Mouse (Mus musculus) fibroblast of lung, adult 2 months (primary cell): ENCODE results near the gene Adgrg1.

ENCODE experiments used
- DNase-seq: peaks from one replicate; pipeline ENCODE4 v3.0.0-alpha.2; 2011; ENCODE audit warnings: low read depth

Gene Adgrg1

DNA sequence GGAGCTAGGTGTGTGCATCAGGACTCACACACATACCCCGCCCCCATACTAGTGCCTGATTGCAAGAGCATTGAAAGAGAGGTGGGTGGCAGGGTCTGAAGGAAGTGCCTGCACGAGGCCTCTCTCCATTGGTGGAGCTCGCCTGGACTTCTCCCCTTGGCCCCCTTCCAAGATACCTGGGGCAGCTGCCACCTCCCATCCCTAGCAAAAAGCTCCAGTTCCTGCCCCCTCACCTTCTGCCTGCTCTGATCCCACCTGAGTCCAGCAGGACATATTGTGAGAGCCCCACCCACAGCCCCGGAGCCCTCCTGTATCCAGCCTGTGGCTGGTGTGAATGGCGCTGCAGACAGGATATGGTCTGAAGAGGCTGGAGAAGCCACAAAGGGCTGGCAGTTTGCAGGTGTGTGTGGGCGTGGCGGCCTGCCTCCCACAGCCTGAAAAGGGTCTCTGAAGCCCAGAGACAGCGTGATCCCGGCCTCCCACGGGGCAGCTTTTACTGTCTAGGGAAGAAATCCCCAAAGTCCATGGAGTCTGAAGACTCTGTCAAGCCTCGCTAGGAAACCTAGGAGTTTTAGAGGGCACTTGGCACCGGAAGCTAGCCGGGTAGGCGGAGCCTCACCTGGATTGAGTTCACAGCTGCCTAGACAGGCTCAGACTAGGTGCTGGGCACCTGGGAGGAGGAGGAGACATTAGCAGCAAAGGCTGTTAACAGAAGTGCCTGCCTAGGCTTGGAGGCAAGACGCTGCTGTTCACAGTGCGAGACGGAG, 2.3 kb downstream of the Adgrg1 start:
- no peak for DNase-seq

DNA sequence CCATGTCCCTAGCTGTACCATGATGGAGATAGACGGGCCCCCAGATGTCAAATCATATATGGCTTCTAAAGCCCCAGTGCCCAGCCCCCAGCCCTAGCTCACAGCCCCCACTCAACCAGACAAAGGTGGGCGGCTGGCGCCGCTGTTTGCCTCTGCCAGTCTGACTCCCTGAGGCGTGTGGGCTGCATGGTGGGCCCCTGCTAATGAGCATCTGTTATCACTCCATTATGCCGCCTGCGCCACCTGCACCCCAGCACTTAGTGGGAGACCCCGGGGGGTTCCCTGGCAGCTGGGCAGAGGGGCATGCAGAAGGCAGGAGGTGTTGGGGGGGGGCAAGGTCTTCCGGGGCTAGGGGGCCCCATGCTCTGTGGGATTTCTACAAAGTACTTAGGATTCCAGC, 3.6 kb downstream of the Adgrg1 start:
- DNase-seq = no peak

DNA sequence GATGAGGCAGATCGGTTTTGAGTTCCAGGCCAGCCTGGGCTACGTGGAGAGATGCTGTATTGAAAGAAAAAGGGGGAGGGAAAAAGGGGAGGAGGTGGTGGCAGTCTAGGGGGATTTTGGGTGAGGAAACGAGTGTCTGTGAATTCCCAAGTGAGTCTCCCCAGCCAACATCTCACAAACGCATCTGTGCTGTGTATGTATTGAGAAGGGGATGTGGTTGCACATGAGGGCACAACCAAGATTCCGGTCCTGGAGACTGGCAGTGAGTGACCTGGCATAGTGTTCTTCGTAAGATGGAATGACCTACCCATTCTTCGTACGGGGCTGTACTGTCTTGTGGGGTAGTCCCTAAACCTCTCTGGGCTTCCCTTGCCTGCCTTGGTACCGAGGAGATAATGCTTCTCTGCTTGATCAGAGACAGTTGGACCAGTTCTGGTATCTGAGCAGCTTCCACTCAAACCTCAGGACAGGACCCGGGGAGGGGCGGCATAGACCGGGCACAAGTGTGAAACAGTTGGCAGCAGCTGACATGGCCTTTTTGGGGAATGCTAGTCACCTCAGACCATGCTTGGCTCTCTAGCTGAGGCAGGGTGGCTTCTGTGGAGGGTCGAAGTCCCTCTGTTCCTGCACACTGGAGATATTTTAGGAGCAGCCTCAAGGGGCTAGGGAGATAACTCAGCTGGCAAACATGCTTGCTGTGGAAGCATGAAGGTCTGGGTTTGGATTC, 4.2 kb downstream of the Adgrg1 start:
- no peak for DNase-seq

DNA sequence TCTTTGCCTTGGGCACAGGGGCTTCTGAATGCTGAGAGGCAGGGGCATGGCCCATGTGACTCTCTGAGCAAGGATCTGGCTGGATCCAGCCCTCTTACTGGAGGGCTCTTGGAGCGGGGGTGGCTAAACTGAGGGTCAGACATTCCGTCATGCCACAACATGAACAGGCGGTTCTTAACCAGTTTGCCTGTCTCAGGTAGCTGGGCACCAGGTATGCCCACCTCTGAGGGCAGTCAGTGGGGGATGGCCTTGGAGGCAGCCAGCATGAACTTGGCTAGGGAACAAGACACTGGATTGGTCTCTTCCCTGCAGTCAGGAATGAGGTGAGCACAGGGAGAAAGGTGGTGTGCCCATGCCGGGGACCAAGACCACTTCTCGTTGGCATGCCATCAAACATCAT, 5.6 kb downstream of the Adgrg1 start:
- DNase-seq = no peak

DNA sequence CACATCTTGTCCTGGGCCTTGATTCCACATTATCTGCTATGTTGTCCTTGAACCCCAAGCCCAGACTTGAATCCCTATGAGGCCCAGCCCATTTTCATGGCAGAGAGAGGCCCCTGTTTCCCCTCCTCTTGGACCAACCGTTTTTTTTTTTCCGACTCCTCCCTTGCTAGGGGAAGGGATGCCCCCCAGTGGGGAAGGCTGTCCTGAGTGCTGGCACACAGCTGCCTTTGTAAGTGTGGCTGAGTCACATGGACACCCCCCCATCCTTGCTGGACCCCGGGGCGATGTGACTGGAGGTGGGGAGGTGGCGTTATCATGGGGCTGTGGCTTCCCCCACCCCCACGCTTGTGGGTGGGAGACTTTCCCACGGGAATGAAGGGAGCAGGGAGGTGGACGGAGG, 6.4 kb downstream of the Adgrg1 start:
- no peak for DNase-seq

DNA sequence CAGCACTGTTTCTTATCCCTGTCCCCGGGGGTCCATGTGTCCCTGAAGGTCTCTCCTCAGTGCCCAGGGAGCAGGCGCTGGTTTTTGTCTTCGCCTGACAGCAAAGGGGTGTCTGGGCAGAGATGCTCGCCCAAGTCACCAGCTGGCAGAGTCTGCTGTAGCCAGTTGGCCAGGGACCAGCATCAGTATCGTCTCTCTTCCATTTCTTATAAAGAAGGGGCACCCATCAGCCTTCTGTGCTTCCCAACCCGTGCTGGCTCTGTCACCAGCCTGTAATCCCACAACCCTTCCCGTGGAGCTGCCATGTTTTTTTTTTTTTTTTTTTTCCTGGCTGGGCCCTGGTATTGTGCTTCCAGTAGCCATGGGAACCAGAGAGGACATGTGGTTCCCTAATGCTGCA, 7.3 kb downstream of the Adgrg1 start:
- DNase-seq = no peak

DNA sequence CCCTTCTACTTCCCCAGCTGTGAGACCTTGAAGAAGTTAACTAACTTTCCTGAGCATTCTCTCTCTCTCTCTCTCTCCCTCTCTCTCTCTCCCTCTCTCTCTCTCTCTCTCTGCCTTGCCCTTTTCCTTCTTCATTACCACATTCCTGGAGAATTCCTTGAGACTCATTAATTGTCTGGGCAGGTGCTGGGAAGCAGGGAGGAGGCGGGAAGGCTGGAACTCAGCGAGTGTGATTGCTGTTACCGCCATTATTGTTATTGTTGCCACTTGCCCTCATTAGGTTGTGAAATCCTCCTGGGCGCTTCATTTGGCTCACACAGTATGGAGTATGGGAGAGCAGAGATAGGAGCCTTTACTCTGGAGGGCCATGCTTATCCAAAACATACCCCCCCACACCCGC, 8.6 kb downstream of the Adgrg1 start:
- DNase-seq = no peak

DNA sequence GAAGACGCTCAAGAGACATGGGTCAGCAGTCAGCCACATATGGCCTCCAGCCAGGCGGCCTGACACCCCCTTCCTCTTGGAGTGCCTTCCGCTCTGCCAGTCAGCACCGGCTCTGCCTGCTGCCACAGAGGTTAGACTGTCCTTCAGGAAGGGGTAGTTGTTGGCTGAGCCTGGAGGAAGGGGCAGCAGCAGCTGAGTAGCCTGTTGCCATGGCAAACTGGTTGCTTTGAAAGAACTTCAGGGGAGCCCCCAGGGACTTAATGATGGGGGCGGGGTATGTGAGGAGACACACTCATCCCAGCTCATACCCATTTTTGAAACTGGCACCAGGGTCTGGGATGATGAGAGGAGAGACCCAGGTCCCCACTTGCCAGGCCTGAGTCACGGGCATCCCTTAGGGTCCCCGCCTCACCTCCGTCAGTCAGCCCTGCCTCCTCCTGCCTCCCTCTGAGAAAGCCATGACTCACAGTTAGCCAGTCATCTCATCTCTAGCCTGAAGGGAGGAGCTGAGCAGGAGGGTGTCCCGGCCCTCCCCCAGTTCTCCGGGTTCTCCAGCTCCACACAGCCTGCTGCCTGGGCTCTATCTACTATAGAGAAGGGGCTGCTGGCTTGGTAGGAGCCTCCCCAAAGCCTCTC, 9.4 kb downstream of the Adgrg1 start:
- DNase-seq = peak; percentile 67

DNA sequence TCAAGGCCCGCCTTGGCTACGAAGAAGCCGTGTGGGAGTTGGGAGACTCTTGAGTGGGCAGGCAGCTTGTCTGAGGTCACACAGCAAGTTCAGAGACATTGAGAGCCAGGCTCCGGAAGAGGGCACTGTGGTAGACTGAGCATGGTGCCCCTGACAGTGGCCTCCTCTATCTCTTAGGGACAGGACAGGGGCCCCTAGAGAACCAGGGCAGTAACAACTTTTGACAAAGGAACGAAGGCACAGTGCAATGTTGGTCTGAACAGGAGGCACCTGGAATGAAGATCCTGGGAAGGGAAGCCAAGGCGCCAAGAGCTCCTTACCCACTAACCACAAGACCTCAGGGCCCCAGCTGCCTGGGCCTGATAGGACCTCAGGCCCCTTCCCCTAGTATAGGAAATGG, 10.5 kb downstream of the Adgrg1 start:
- no peak for DNase-seq

DNA sequence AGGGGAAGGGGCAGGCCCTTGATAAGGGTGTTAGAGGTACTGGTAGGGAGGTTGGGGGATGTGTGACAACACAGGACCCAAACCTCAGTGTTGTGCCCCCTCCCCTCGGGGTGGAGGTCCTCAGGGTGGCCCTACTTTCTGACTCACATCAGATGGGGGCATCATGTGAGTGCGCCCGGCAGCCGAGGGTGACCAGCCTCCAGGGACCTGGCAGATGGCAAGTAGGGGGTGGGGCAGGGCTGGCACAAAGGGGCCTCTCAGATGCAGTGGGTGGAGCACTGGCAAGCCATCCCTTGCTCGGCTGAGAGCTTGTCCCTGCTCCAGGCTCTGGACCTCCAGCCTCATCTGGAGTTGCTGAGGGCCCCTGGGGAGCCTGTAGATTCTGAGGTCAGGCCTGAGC, 12.1 kb downstream of the Adgrg1 start:
- DNase-seq = no peak

DNA sequence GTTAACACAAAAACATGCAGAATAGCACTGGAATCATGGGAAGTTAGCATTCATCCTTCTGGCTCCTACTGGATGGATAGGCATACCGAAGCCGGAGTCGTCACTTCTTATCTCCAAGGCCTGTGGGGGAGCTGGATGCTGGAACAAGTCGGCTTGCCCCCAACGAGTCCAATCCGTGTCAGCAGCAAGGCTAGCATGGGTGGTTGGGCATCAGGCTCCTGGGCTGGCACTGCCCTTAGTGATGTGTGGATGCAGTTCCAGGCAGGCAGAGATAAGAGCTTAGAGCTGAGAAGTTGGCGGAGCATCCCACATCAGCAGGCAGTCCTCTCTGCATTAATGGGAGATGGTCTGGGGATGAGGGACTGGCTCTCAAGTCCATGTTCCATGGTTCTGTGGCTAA, 13.0 kb downstream of the Adgrg1 start:
- DNase-seq = no peak

DNA sequence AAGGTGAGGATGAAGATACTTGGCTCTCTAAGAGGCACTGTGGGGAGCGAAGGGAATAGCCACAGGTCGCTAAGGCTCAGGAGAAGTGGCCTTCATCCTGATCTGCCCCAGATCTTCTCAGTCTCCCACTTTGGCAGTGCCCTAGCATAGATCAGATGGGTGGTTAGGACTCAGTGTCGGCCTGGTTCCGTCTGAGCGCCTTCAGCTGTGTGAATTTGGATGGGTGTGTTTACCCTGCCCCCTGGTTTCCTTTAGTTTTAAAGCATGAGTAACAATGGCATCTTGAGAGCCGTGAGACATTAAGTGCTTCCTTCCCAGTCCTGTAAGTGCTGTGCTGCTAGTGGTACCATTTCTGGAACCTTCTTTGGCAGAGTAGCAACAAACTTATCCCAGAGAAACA, 14.1 kb downstream of the Adgrg1 start:
- no peak for DNase-seq

DNA sequence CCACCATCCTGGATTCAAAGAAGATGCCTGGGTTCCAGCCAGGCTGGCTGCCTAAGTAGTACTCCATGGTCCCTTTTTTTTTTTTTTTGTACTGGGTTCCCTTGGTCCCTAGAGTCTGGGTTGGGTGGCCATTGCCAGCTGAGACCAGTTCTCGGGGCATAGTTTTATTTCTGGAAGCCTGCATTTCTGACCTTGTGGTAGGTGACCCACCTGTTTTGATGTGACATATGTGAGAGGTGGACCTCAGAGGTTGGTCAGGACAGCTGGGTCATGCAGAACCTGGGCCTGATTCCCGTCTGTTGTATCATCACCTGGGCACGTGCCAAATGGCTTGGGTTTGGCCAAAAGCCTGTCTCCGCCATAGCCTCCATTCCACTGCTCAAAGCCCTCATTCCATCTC, 15.2 kb downstream of the Adgrg1 start:
- no peak for DNase-seq

DNA sequence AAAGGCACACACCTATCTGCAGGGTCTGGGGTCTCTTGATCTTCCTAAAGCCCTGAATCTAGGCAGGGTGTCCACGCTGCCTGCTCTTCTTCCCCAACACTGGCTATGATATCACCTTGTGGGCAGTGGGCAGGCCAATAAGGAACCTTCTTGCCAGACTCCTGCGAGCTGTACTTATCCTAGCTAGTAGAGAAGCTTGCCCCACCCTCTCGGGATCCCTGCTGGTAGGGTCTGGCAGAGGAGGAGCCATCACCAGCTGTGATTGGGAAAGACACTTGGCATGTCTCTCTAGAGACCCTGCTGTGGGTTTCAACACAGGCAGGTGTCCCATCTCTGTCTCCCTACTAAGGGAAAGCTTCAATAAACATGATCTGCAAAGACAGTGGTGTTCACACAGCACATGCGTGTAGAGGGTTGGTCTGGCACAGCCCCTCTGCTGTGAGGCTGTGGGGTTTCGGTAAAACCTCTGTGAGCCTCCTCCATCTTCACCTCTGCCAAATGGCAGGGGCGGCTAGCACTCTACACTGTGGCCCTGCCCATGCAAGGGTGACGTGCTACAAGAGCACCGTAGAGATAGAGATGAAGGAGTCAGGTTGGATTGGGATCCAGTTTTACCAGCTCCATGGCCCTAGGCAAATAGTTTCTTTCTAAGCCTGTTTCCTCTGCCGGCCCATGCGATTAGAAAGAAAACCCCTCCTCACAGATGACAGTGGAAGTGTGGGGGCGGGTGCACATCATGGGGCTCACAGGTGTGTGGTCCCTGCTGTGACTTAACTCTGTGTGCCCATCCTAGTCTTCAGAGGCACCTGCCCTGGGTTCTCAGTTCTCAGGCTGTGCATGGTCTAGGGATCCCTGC, 16.3 kb downstream of the Adgrg1 start:
- no peak for DNase-seq

DNA sequence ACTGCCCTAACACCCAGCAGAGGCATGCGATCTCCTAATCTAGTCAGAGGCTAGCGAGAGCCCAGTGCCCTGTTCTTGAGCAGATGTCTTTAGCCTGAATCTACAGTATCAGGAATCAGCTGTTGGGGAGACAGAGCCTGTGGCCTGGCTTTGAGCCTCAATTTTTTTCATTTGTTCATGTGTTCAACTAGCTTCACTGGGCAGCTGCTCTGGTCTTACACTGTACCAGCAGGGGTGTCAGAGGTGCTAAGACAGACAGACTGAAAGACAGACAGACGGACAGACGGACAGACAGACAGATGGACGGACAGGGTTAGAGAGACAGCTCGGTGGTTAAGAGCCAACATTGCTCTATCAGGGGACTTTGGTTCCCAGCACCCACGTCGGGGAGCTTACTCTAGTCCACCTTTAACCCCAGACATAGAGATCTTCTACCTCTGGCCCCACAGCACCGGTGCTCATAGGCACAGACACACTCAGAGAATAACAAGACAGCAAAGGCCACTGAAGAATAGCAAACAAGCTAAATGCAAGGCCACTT, 17.0 kb downstream of the Adgrg1 start:
- DNase-seq = no peak

DNA sequence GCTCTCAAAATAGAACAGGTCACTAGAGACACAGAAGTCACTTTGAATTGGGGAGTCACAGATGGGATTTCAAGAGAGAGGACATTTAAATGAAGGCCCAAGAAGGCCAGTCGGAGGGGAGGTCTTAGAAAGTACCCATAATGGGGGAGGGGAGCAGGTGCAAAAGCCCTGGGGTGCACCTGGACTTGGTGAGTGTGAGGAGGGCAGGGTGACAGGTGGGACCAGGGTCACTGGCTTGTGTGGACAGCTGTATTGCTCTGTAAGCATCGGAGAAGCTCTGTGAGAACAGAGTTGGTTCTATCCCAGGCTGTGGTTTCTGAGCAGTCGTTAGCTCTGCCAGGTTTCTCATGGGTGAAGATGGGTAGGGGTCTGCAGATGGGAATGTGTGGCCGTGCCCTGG, 17.5 kb downstream of the Adgrg1 start:
- DNase-seq = no peak

DNA sequence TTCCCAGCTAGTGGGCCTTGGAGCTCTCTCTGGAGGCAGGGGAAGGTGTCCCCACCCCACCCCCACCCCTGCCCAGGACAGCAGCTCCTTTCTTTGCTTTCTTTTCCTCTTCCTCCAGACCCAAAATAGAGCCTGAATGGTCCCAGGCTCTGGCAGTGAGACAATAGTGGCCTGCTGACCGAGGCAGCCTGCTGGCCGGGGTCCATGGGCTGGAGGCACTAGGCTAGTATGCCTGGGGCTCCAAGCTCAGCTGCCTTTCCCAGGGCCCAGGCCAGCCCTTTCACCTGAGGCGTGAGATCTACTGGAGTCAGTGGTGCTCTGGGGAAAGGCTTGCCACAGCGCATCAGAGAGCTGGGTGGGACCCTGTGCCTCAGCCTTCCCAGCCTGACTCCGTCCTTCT, 18.0 kb downstream of the Adgrg1 start:
- DNase-seq = peak; percentile 53

DNA sequence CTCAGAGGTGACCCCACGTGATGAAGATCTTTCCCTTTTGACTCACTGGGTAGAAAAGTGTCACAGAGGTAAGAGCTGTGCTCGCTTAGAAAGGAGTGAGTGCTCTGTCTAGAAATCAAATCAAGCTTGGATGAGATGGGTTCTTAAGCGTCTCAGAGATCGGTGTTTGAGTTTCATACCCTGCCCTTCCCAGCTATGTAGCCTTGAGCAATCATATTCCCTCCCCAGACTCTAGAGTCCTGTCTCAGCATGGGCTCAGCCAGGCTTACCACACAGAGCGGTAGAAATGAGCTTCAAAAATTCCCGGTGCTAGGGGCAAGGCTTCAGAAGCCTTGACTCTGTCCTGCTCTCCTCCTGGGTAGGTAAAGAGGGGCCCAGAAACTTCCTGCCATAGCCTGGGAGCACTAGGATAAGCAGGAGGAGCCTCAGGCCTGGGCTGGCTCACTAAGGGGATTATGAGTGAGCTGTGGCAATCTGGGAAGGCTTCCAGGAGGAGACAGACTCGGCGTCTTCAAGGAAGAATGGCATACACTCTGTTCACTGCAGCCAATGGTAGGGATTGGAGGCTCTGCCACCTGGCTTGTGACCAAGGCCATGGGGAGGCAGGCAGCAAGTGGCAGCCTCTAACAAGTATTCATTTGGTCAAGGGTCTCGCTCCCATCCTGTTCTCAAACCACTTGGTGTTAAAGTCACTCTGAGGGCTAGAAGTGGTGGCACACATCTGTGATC, 18.6 kb downstream of the Adgrg1 start:
- no peak for DNase-seq

DNA sequence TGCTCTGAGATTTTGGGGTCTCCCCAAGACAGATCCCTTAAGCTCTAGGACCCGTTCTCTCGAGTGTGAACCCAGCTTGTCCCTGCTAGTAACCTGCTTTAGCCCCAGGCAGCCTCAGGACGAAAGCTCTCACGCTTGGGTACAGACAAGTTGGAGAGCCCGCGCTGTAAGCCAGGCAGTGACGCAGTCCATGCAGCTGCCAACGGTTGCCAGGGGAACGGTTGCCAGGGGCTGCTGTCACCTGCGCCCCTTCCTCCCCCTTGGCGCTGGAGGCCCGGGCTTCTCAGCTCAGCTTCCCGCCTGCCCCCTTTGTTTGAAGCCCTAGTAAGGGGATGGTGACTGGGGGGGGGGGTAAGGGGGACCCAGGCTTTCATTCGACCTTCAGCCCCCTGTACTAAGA, 19.5 kb downstream of the Adgrg1 start:
- no peak for DNase-seq

DNA sequence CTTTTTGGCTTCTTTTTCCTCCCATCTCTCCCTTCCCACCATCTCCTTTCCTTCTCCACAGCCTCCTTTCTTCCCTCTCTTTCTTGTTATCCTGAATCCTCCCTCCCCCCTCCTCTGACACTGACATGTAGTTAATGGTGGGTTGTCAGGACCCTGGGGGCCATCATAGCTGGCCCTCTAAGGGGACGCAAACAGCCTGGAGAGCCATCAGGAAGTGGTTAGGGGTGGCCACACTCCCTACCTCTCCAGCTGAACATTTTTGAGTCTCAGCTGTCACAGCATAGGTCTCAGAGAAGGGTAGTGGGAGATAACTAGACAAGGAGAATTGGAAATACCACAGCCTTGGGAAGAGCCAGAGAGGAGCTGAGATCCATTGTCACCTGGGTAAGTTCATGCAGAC, 20.0 kb downstream of the Adgrg1 start:
- DNase-seq = no peak

DNA sequence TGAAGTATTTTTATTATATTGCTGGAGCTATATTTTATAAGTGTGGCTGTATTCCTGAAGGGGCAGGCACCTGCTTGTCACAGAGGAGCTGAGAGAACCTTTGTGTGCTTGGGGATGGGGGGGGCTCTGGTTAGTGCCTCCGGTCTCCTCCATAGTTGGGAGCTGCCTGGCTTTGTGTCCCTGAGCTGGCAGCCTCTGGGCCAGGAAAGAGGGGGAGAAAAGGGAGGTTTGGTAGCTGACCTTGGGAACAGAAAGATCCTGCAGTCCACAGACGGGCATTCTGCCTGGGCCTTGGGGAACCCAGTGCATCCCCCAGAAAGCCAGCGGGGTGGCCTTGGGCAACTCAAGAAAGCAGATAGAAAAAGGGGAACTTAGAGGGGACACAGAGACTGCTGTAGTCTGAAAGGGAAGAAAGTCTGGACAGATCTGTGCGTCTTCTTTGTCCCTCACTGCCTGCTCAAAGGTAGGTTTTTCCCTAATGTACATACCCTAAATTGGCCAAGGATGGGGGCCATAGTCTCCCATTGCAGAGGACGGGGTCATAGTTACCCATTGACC, 20.9 kb downstream of the Adgrg1 start:
- DNase-seq = no peak
